Mouse (Mus musculus) brain, embryonic 18.5 days (tissue): Measurements from ENCODE around the gene Pafah1b3.

Experiments
- DNase-seq: peaks from one replicate; pipeline ENCODE4 v3.0.0-alpha.2; 2012; ENCODE audit warnings: low read depth, low spot score

Gene Pafah1b3

GRCm38 (mm10) chr7:25305956-25306613 lies 8.3 kb upstream of the Pafah1b3 start, which contains the start of gene Tmem145:
Tmem145 (plus strand) TSS chr7:25306106.
- DNase-seq: no peak

- DNase-seq: no peak
These were observed 7.7 kb upstream of the Pafah1b3 start for GRCm38 (mm10) chr7:25305481-25305880.

GRCm38 (mm10) chr7:25303685-25304006 lies 5.9 kb upstream of the Pafah1b3 start:
- no peak for DNase-seq

GRCm38 (mm10) chr7:25303003-25303684 lies 5.4 kb upstream of the Pafah1b3 start:
- no peak for DNase-seq

- no peak for DNase-seq
These were observed 3.3 kb upstream of the Pafah1b3 start, which contains the start of gene Prr19 for GRCm38 (mm10) chr7:25301063-25301462. Prr19 (plus strand) TSS chr7:25301411.

- no peak for DNase-seq
These were observed 787 bp downstream of the Pafah1b3 start for GRCm38 (mm10) chr7:25296945-25297453.

- no peak for DNase-seq
These were observed 2.6 kb downstream of the Pafah1b3 start for GRCm38 (mm10) chr7:25294960-25295722.

GRCm38 (mm10) chr7:25294495-25294894 lies 3.3 kb downstream of the Pafah1b3 start:
- no peak for DNase-seq

- DNase-seq: no peak
These were observed 4.5 kb downstream of the Pafah1b3 start for GRCm38 (mm10) chr7:25293191-25293739.

GRCm38 (mm10) chr7:25292107-25292506 lies 5.7 kb downstream of the Pafah1b3 start:
- DNase-seq: no peak

- no peak for DNase-seq
These were observed 6.9 kb downstream of the Pafah1b3 start for GRCm38 (mm10) chr7:25290911-25291310.

GRCm38 (mm10) chr7:25290463-25290862 lies 7.3 kb downstream of the Pafah1b3 start:
- DNase-seq: no peak

- no peak for DNase-seq
These were observed 7.9 kb downstream of the Pafah1b3 start for GRCm38 (mm10) chr7:25289925-25290324.

- no peak for DNase-seq
These were observed 9.1 kb downstream of the Pafah1b3 start for GRCm38 (mm10) chr7:25288721-25289120.

GRCm38 (mm10) chr7:25288011-25288410 lies 9.8 kb downstream of the Pafah1b3 start:
- no peak for DNase-seq

- no peak for DNase-seq
These were observed 10.8 kb downstream of the Pafah1b3 start for GRCm38 (mm10) chr7:25286989-25287388.

- DNase-seq: no peak
These were observed 12.1 kb downstream of the Pafah1b3 start for GRCm38 (mm10) chr7:25285511-25286238.

- no peak for DNase-seq
These were observed 13.0 kb downstream of the Pafah1b3 start for GRCm38 (mm10) chr7:25284766-25285165.

GRCm38 (mm10) chr7:25284171-25284570 lies 13.6 kb downstream of the Pafah1b3 start:
- no peak for DNase-seq

GRCm38 (mm10) chr7:25283637-25284036 lies 14.1 kb downstream of the Pafah1b3 start:
- DNase-seq: no peak

- no peak for DNase-seq
These were observed 15.0 kb downstream of the Pafah1b3 start for GRCm38 (mm10) chr7:25282731-25283211.
